Mouse (Mus musculus): ENCODE measurements around the gene Samd9l.
"Not testable (repeated sequence)": the region's sequence is repeated elsewhere in the genome, so short reads cannot be mapped to it uniquely, and the experiment has no call there.

The Samd9l gene

GRCm38 (mm10) chr6:3341479-3341878 is 57.9 kb downstream of the Samd9l start:
- DNase-seq: no peak

- DNase-seq: not testable (repeated sequence)
These were observed 58.4 kb downstream of the Samd9l start for GRCm38 (mm10) chr6:3340928-3341327.

- DNase-seq: not testable (repeated sequence)
These were observed 60.2 kb downstream of the Samd9l start for GRCm38 (mm10) chr6:3339131-3339530.
